Mouse (Mus musculus) neutrophil, adult 5-6 weeks (primary cell): ENCODE results near the gene Myo19. TPM values are rescaled to one million over a fixed set of nuclear protein-coding genes. Genes with fewer than 3 reads are reported as not detected.

Experiments
- ATAC-seq: fragments of 151-379, 151-347 bp; 2 replicates; pipeline ENCODE4 v1.8.0; 2017; ENCODE audit warnings: mild to moderate bottlenecking, moderate TSS enrichment; ENCODE audit not compliant: insufficient number of reproducible peaks, poor library complexity, low FRiP score, severe bottlenecking; ENCODE audit errors: extremely low read depth
- total RNA-seq: library from RNA; stranded (forward); fragments of 200-1000 nt; gene quantifications from 2 replicates; pipeline ENCODE4 v1.2.3, GENCODE M21; 2017

The Myo19 gene
- total RNA-seq, 1 experiment from 2014 or later = 4.8 TPM

GRCm38 (mm10) chr11:84882346-84882745, 2.4 kb downstream of the Myo19 start:
- no peak for ATAC-seq

- no peak for ATAC-seq
Measured at GRCm38 (mm10) chr11:84885238-84885637, 5.3 kb downstream of the Myo19 start.

- ATAC-seq = no peak
Measured at GRCm38 (mm10) chr11:84886236-84886635, 6.3 kb downstream of the Myo19 start.

- no peak for ATAC-seq
Measured at GRCm38 (mm10) chr11:84886767-84887511, 7.0 kb downstream of the Myo19 start.

GRCm38 (mm10) chr11:84888025-84888424, 8.1 kb downstream of the Myo19 start:
- no peak for ATAC-seq

GRCm38 (mm10) chr11:84889492-84889891, 9.5 kb downstream of the Myo19 start:
- no peak for ATAC-seq

- no peak for ATAC-seq
Measured at GRCm38 (mm10) chr11:84891705-84892104, 11.8 kb downstream of the Myo19 start.

- ATAC-seq = no peak
Measured at GRCm38 (mm10) chr11:84893113-84893512, 13.2 kb downstream of the Myo19 start.

GRCm38 (mm10) chr11:84904597-84905144, 24.7 kb downstream of the Myo19 start:
- ATAC-seq = no peak

- ATAC-seq = no peak
Measured at GRCm38 (mm10) chr11:84907081-84907480, 27.1 kb downstream of the Myo19 start.

- no peak for ATAC-seq
Measured at GRCm38 (mm10) chr11:84908480-84908879, 28.5 kb downstream of the Myo19 start.

- no peak for ATAC-seq
Measured at GRCm38 (mm10) chr11:84910411-84910810, 30.5 kb downstream of the Myo19 start.

GRCm38 (mm10) chr11:84914673-84915072, 34.7 kb downstream of the Myo19 start:
- ATAC-seq = no peak

GRCm38 (mm10) chr11:84916053-84916702, 36.2 kb downstream of the Myo19 start, which contains the start of gene Znhit3:
TSS of gene Znhit3 (minus strand) at chr11:84916366.
- ATAC-seq = peak; percentile 91

- ATAC-seq = no peak
Measured at GRCm38 (mm10) chr11:84916703-84917300, 36.9 kb downstream of the Myo19 start.

- peak; percentile 60; the same call in 1 of the 2 replicates for ATAC-seq
Measured at GRCm38 (mm10) chr11:84918425-84918824, 38.5 kb downstream of the Myo19 start.

- peak; percentile 58 for ATAC-seq
Measured at GRCm38 (mm10) chr11:84919276-84919675, 39.3 kb downstream of the Myo19 start.

GRCm38 (mm10) chr11:84919951-84920350, 40.0 kb downstream of the Myo19 start:
- ATAC-seq = no peak

GRCm38 (mm10) chr11:84920981-84921380, 41.0 kb downstream of the Myo19 start:
- no peak for ATAC-seq

- ATAC-seq = no peak
Measured at GRCm38 (mm10) chr11:84932261-84932660, 52.3 kb downstream of the Myo19 start.
